Comparison of ENCODE assay signal across 23 mouse cellular contexts in genomic region chr12:119365041-119365440, GRCm38 (mm10). TPM values are rescaled to one million over a fixed set of nuclear protein-coding genes. Genes with fewer than 3 reads are reported as not detected.
"Had no signal": no experiment of that assay in that cellular context is flagged by ENCODE, and none has a peak within 500 bp of the region (broad histone marks: within the 10 kb centered on the region; RNA-seq: fewer than 3 reads in every experiment).

No protein-coding gene starts in this region.

- H3K4me1 ChIP-seq: kidney, embryonic 15.5 days; limb, embryonic 10.5 days; limb, embryonic 13.5 days; liver, embryonic 12.5 days; liver, embryonic 15.5 days; lung, embryonic 15.5 days; megakaryocyte, embryonic 14.5 days; midbrain, embryonic 10.5 days; midbrain, embryonic 13.5 days had no signal

- H3K4me2 ChIP-seq: kidney, embryonic 15.5 days; limb, embryonic 13.5 days; liver, embryonic 12.5 days; liver, embryonic 15.5 days; lung, embryonic 15.5 days; midbrain, embryonic 13.5 days had no signal

- H3K27ac ChIP-seq: kidney, embryonic 15.5 days; limb, embryonic 10.5 days; limb, embryonic 13.5 days; liver, embryonic 12.5 days; liver, embryonic 15.5 days; lung, embryonic 15.5 days; midbrain, embryonic 10.5 days; midbrain, embryonic 13.5 days had no signal

- ATAC-seq: liver, embryonic 12.5 days; midbrain, embryonic 13.5 days; midbrain, embryonic 16.5 days had no signal

- H3K4me3 ChIP-seq: kidney, embryonic 15.5 days; limb, embryonic 10.5 days; limb, embryonic 13.5 days; liver, embryonic 12.5 days; liver, embryonic 15.5 days; lung, embryonic 15.5 days; megakaryocyte, embryonic 14.5 days; midbrain, embryonic 10.5 days; midbrain, embryonic 13.5 days had no signal

- H3K9ac ChIP-seq: kidney, embryonic 15.5 days; limb, embryonic 13.5 days; liver, embryonic 12.5 days; liver, embryonic 15.5 days; lung, embryonic 15.5 days; midbrain, embryonic 13.5 days had no signal

- DNase-seq: kidney, postnatal 10 days; kidney, postnatal 36 days; liver; lung, adult 18-20 months; lung, postnatal 10 days; lung, postnatal 36 days; thymus, adult 18-20 months; thymus, postnatal 36 days had no signal

- H3K9me3 ChIP-seq: kidney, embryonic 15.5 days; limb, embryonic 10.5 days; limb, embryonic 13.5 days; liver, embryonic 12.5 days; liver, embryonic 15.5 days; lung, embryonic 15.5 days; megakaryocyte, embryonic 14.5 days; midbrain, embryonic 10.5 days; midbrain, embryonic 13.5 days had no signal

- H3K27me3 ChIP-seq: kidney, embryonic 15.5 days; limb, embryonic 13.5 days; liver, embryonic 12.5 days; liver, embryonic 15.5 days; lung, embryonic 15.5 days; megakaryocyte, embryonic 14.5 days; midbrain, embryonic 13.5 days had no signal

- H3K36me3 ChIP-seq: kidney, embryonic 15.5 days; limb, embryonic 10.5 days; limb, embryonic 13.5 days; liver, embryonic 12.5 days; liver, embryonic 15.5 days; lung, embryonic 15.5 days; midbrain, embryonic 10.5 days; midbrain, embryonic 13.5 days had no signal

RNA-seq across cellular contexts. Expression of gene Macc1, which starts 51.0 kb away (rescaled TPM):
- total RNA-seq: layer of hippocampus, postnatal 14 days; monocyte, adult 5-6 weeks had no signal
- polyA plus RNA-seq: neural tube, embryonic 14.5 days; small intestine, adult 2 months; spleen, adult 2 months had no signal
